In the genomic region with DNA sequence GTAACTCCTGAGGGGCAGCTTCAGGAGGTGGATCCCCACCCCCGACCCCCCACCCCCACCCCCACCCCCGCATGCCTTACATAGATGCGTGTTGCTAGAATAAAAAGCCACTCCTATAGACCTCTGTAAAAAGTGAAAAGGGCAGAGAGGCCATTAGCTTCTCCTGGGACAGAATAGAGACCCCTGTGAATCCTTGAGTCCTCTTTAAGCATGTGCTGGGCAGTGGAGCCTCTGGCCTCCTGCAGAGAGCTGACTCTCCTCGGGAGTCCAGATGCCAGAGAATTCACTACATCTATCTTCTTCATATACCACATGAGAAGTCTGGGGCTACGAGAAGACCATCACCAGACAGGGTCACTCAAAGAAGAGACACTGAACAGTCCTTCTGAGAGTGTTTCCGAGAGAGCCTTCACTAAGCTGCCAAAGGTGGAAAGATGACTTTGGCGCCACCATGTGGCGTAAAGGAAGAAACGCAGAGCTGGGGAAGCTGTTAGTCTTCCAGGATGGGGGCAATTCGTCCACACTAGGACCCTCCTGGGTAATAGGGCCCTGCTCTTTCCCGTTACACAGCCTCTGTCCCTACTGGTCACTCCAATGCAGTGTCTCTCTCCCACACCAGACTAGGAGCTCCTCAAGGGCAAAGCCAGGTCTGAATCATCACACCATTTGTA, we compare ENCODE assay signal across 8 mouse cellular contexts. TPM values are rescaled to one million over a fixed set of nuclear protein-coding genes. Genes with fewer than 3 reads are reported as not detected.
DNase-seq lines count a peak whose midpoint lies in the region; ATAC-seq and TF ChIP-seq lines count a peak whose summit lies in the region.

No protein-coding gene starts in this region.

- TF ChIP-seq CTCF in lung, adult 2 months (IDR thresholded peaks at IDR 0.05; ENCODE audit: insufficient read depth, low read length): peak; percentile 83

- H3K9ac ChIP-seq in heart, embryonic 13.5 days: no peak overlapping the region
- no peak overlapping the region for H3K9ac ChIP-seq in neural tube, embryonic 14.5 days (replicated peaks; ENCODE audit: low read depth, low read length)

- H3K36me3 ChIP-seq in heart, embryonic 13.5 days: no peaks in the 10 kb centered on the region
- H3K36me3 ChIP-seq in neural tube, embryonic 14.5 days (ENCODE audit: control insufficient read depth, insufficient read depth, low read length): no peaks in the 10 kb centered on the region

- H3K27ac ChIP-seq in heart, embryonic 13.5 days (replicated peaks): peak overlapping the region; percentile 50; the same call in 1 of the 2 replicates
- H3K27ac ChIP-seq in neural tube, embryonic 14.5 days (ENCODE audit: low read depth, low read length): no peak overlapping the region

- no peaks in the 10 kb centered on the region for H3K27me3 ChIP-seq in heart, embryonic 13.5 days (replicated peaks)
- no peaks in the 10 kb centered on the region for H3K27me3 ChIP-seq in neural tube, embryonic 14.5 days (ENCODE audit: control insufficient read depth, insufficient read depth, low read length)

- H3K9me3 ChIP-seq in heart, embryonic 13.5 days: no peaks in the 10 kb centered on the region
- H3K9me3 ChIP-seq in neural tube, embryonic 14.5 days (ENCODE audit: control insufficient read depth, low read length): no peaks in the 10 kb centered on the region

- 16% methylated on average over 11 of the region's 11 CpGs for WGBS in heart, embryonic 13.5 days
- WGBS in lung, adult 2 months: 14% methylated on average over 11 of the region's 11 CpGs
- WGBS in neural tube, embryonic 14.5 days: 19% methylated on average over 11 of the region's 11 CpGs

- no peak for TF ChIP-seq POLR2A in lung, adult 2 months (IDR thresholded peaks at IDR 0.05; ENCODE audit: borderline replicate concordance, extremely low read depth, low read depth, low read length)

- no peak overlapping the region for H3K4me3 ChIP-seq in heart, embryonic 13.5 days
- H3K4me3 ChIP-seq in lung, adult 2 months (replicated peaks; ENCODE audit: extremely low read depth, low read depth, low read length): no peak overlapping the region
- H3K4me3 ChIP-seq in neural tube, embryonic 14.5 days (ENCODE audit: low read depth, low read length): no peak overlapping the region

- no peak overlapping the region for H3K4me2 ChIP-seq in heart, embryonic 13.5 days
- H3K4me2 ChIP-seq in neural tube, embryonic 14.5 days (ENCODE audit: low read depth, low read length): no peak overlapping the region

- peaks cover 19% of the 10 kb centered on the region for H3K4me1 ChIP-seq in heart, embryonic 13.5 days
- peaks cover 4% of the 10 kb centered on the region for H3K4me1 ChIP-seq in lung, adult 2 months (ENCODE audit: control insufficient read depth, insufficient read depth, low read length)
- no peaks in the 10 kb centered on the region for H3K4me1 ChIP-seq in neural tube, embryonic 14.5 days (ENCODE audit: control insufficient read depth, insufficient read depth, low read length)

- peak; percentile 74 to 78 for DNase-seq in B cell, adult 2 months
- peak; percentile 36 for DNase-seq in WW6 (ENCODE audit: low read depth, low spot score)
- DNase-seq in embryo, embryonic 11 days: peak; percentile 83
- peak; percentile 76 for DNase-seq in kidney, postnatal 10 days
- DNase-seq in lung, adult 2 months: peak; percentile 56
- peak; percentile 52 for DNase-seq in testis, postnatal 14 days (ENCODE audit: low spot score)

- no peak for ATAC-seq in heart, embryonic 13.5 days (ENCODE audit: extremely low read depth, insufficient number of reproducible peaks, low FRiP score, low TSS enrichment)
- peak; percentile 69; the same call in 1 of the 2 replicates for ATAC-seq in neural tube, embryonic 14.5 days (ENCODE audit: low read depth)

RNA-seq across cellular contexts. Expression of a gene that starts 39.0 kb away (rescaled TPM):
- 1.1 and 1.5 TPM in 2 replicates for polyA plus RNA-seq in heart, embryonic 13.5 days (2015; fragmentation: Nextera tagmentation; extraction: Ambion mirVana)
- 25.0 and 25.2 TPM in 2 replicates for polyA plus RNA-seq in lung, adult 2 months (2012; rRNA removed)
- polyA plus RNA-seq in neural tube, embryonic 14.5 days (2014; fragmentation: Nextera tagmentation; extraction: Ambion mirVana): 1.1 TPM in 1 of 2 replicates, not detected in the other

RNA-seq across cellular contexts. Expression of a gene that starts 41.0 kb away (rescaled TPM):
- 12.9 and 13.5 TPM in 2 replicates for polyA plus RNA-seq in heart, embryonic 13.5 days (2015; fragmentation: Nextera tagmentation; extraction: Ambion mirVana)
- 10.9 and 14.7 TPM in 2 replicates for polyA plus RNA-seq in lung, adult 2 months (2012; rRNA removed)
- polyA plus RNA-seq in neural tube, embryonic 14.5 days (2014; fragmentation: Nextera tagmentation; extraction: Ambion mirVana): 51.6 TPM in 2 replicates

Comparison
In these comparisons a context has a peak if more than half of its experiments do, and no peak if none do; other contexts are left out.
1. RNA of a gene that starts 39.0 kb away (polyA plus RNA-seq): 25.0 to 25.2 TPM in lung, adult 2 months; 1.1 to 1.5 TPM in heart, embryonic 13.5 days and 1.1 TPM in neural tube, embryonic 14.5 days; every median in the first group is over 10 times any median in the second.
2. Peak in every context shown above with its lines, with median percentiles within 50 percentile points of each other: DNase-seq.